Mouse (Mus musculus) liver, embryonic 14.5 days (tissue): ENCODE measurements around the gene Zfp664.

Experiments used
- CTCF ChIP-seq: IDR thresholded peaks from 2 replicates; pipeline ENCODE4 v1.5.1; 2016; ENCODE audit warnings: antibody characterized with exemption, low read depth, control low read depth
- EP300 ChIP-seq: IDR thresholded peaks from 2 replicates; pipeline ENCODE4 v1.6.1; 2016; ENCODE audit warnings: antibody characterized with exemption, low read depth

DNA sequence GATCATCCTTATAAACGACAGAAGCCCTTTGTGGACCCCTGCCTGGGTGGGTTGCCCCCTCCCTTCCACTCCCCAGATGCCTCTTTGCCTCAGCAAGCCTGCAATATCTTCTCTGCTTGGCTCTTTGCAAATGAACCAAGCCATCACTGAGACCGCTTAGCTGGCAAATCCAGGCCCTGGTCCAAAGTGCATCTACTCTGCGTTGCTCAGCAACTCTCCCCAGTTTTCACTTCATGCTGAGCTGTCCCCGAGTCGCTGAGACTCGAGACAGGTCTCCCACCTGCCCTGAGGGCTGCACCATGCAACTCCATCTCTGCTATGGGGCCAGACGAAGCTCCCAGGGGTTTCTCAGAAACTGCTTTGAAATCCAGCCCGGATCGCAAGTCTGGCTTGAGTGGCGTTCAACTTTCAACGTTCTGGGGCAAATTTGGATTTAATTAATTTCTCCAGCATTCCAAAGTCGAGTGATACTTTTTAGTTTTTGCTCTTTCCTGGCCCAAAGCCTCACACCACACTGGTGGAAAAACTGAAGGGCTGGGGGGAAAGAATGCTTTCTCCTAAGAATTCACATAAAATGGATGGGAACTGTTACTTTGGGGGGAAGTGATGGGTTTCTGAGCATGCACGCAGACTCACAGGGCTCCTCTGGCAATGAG lies 88.3 kb downstream of the Zfp664 start:
- TF ChIP-seq CTCF (no peak), EP300 (no peak)
